Mouse (Mus musculus): ENCODE data around the gene Scn4a.

DNA sequence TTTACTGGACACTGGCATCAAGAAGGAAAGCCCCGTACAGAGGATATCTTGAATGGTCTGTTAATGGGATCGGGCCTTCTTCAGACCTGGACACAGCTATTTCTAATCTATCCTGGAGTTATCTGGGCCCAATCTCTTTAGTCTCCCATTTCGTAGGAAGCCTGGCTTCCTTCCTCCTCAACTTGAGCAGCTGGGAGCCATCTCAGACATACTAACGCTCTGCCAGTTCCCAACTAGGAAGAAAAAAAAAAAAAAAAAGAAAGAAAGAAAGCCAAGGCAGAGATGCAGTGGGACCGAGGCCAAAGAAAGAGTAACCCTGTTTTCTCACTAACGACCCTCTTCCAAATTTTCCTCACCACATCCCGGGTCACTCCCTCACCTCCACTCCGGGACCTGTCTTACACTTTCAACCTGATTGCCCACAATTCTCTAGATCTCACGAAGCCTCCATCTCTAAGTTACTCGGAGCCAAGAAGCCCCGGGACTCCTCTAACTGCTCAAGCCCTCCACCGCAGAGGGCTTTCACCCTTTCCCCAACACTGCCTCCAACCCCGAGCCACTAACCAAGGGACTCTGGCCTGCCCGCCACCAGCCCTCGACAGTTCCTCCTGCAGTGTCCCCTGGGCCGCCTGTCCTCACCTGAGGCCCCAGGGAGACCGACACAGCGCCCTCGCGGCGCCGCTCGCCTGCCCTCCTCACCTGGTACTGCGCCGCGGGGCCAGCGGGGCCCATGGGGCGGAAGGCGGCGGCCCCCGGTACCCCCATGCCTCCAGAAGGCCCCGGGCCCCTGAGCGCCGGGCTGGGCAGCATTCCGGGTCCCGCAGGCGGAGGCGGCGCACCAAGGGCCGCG lies 81.1 kb downstream of the Scn4a start:
- TF ChIP-seq CTCF (IDR thresholded peaks at IDR 0.05; ENCODE audit: low read depth, low read length), result no peak
- TF ChIP-seq GATA2 (IDR thresholded peaks at IDR 0.05; ENCODE audit: borderline replicate concordance, low read depth, low read length), result no peak
- TF ChIP-seq TAL1 (conservative IDR thresholded peaks at IDR 0.05; ENCODE audit: low read depth, low read length), result no peak
- no peak for TF ChIP-seq GATA1 (IDR thresholded peaks at IDR 0.05; ENCODE audit: borderline replicate concordance, low read length)
